In the genomic region with DNA sequence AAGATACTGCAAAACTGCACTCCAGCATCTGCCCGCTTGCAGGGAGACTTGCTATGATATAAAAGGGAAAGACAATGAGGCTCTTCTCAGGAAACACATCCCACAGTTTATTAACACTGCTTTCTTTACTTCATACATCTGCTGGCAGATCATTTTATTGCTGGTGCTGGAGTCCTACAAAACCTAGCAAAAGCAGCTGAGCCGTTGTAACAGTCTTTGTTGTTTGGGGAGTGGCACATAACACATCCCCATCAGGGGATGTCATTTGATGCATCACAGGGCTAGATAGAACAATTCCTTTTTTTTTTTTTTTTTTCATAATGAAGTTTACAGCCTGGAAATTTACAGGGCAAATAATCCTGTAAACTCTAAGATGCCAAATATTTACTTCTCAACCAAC, we compare ENCODE assay signal across 18 mouse cellular contexts.
"Had no signal": no experiment of that assay in that cellular context is flagged by ENCODE, and none has a peak within 500 bp of the region (broad histone marks: within the 10 kb centered on the region; RNA-seq: fewer than 3 reads in every experiment).

No protein-coding gene starts in this region.

- H3K4me1 ChIP-seq: liver, embryonic 12.5 days; midbrain, embryonic 10.5 days; midbrain, embryonic 12.5 days; neural tube, embryonic 13.5 days; neural tube, embryonic 15.5 days had no signal

- ATAC-seq: liver, embryonic 12.5 days; midbrain, embryonic 16.5 days had no signal

- H3K9me3 ChIP-seq: liver, embryonic 12.5 days; midbrain, embryonic 10.5 days; midbrain, embryonic 12.5 days; neural tube, embryonic 13.5 days; neural tube, embryonic 15.5 days had no signal

- H3K4me2 ChIP-seq: liver, embryonic 12.5 days; midbrain, embryonic 12.5 days; neural tube, embryonic 13.5 days; neural tube, embryonic 15.5 days had no signal

- H3K27me3 ChIP-seq: liver, embryonic 12.5 days; midbrain, embryonic 12.5 days; neural tube, embryonic 13.5 days; neural tube, embryonic 15.5 days had no signal

- H3K4me3 ChIP-seq: liver, embryonic 12.5 days; midbrain, embryonic 10.5 days; midbrain, embryonic 12.5 days; myocyte; neural tube, embryonic 13.5 days; neural tube, embryonic 15.5 days had no signal

- H3K27ac ChIP-seq: liver, embryonic 12.5 days; liver, embryonic 14.5 days; midbrain, embryonic 10.5 days; midbrain, embryonic 12.5 days; neural tube, embryonic 13.5 days; neural tube, embryonic 15.5 days had no signal

- H3K9ac ChIP-seq: liver, embryonic 12.5 days; liver, embryonic 14.5 days; midbrain, embryonic 12.5 days; neural tube, embryonic 13.5 days; neural tube, embryonic 15.5 days had no signal

- DNase-seq: lung, adult 18-20 months; midbrain, embryonic 14.5 days; retina, postnatal 1 day; right cerebral cortex, adult 18-20 months; right cerebral cortex, postnatal 25 days; right cerebral cortex, postnatal 4 days; spleen, adult 18-20 months; thymus, adult 18-20 months; thymus, postnatal 14 days; thymus, postnatal 36 days had no signal

- H3K36me3 ChIP-seq: liver, embryonic 12.5 days; midbrain, embryonic 10.5 days; midbrain, embryonic 12.5 days; neural tube, embryonic 13.5 days; neural tube, embryonic 15.5 days had no signal
